In genomic region chr13:31878805-31879477, GRCm38 (mm10) we compare ENCODE assay signal across 17 mouse cellular contexts.
A peak's percentile ranks its signal among the peaks of the same experiment; 100 is the strongest.
DNase-seq lines count a peak whose midpoint lies in the region; ATAC-seq lines count a peak whose summit lies in the region.
"Had no signal": no experiment of that assay in that cellular context is flagged by ENCODE, and none has a peak within 500 bp of the region (broad histone marks: within the 10 kb centered on the region; RNA-seq: fewer than 3 reads in every experiment).

No protein-coding gene starts in this region.

- H3K27ac ChIP-seq in liver, embryonic 11.5 days (ENCODE audit: low read depth, low read length): no peak overlapping the region
- H3K27ac ChIP-seq: forebrain, embryonic 13.5 days; hindbrain, embryonic 12.5 days; limb, embryonic 15.5 days; midbrain, embryonic 10.5 days; neural tube, embryonic 12.5 days had no signal

- no peak overlapping the region for H3K4me3 ChIP-seq in liver, embryonic 11.5 days (ENCODE audit: low read depth, low read length)
- H3K4me3 ChIP-seq: forebrain, embryonic 13.5 days; hindbrain, embryonic 12.5 days; limb, embryonic 15.5 days; midbrain, embryonic 10.5 days; neural tube, embryonic 12.5 days had no signal

- DNase-seq in layer of hippocampus, adult 11-12 months (ENCODE audit: low spot score): peak; percentile 32
- DNase-seq in layer of hippocampus, postnatal 25 days (ENCODE audit: extremely low spot score in 1 of 2, low spot score in 1 of 2): no peak
- DNase-seq in fat pad, adult 2 months (ENCODE audit: extremely low read depth, low read depth, low spot score): peak; percentile 76
- DNase-seq in layer of hippocampus, adult 9-11 months: peak; percentile 31
- DNase-seq in right cerebral cortex, postnatal 10 days (ENCODE audit: low spot score in 2 of 2): peak; percentile 34 to 57
- no peak for DNase-seq in liver, embryonic 11.5 days (ENCODE audit: low spot score)
- DNase-seq in cerebellum, adult 18-20 months: no peak
- DNase-seq: cerebellum, postnatal 10 days; gastrocnemius, postnatal 10 days; lung, adult 18-20 months; lung, postnatal 4 days; thymus, adult 2 months had no signal

- no peak overlapping the region for H3K4me2 ChIP-seq in liver, embryonic 11.5 days
- H3K4me2 ChIP-seq: forebrain, embryonic 13.5 days; hindbrain, embryonic 12.5 days; limb, embryonic 15.5 days; neural tube, embryonic 12.5 days had no signal

- no peaks in the 10 kb centered on the region for H3K27me3 ChIP-seq in liver, embryonic 11.5 days (replicated peaks; ENCODE audit: control insufficient read depth, insufficient read depth, low read length)
- H3K27me3 ChIP-seq: forebrain, embryonic 13.5 days; hindbrain, embryonic 12.5 days; limb, embryonic 15.5 days; neural tube, embryonic 12.5 days had no signal

- H3K36me3 ChIP-seq in liver, embryonic 11.5 days (ENCODE audit: control insufficient read depth, insufficient read depth, low read length): no peaks in the 10 kb centered on the region
- H3K36me3 ChIP-seq: hindbrain, embryonic 12.5 days; limb, embryonic 15.5 days; midbrain, embryonic 10.5 days; neural tube, embryonic 12.5 days had no signal

- H3K9ac ChIP-seq in liver, embryonic 11.5 days (ENCODE audit: low read depth, low read length): no peak overlapping the region
- H3K9ac ChIP-seq: forebrain, embryonic 13.5 days; hindbrain, embryonic 12.5 days; limb, embryonic 15.5 days; neural tube, embryonic 12.5 days had no signal

- no peaks in the 10 kb centered on the region for H3K9me3 ChIP-seq in liver, embryonic 11.5 days (ENCODE audit: control insufficient read depth, low read length)
- H3K9me3 ChIP-seq: forebrain, embryonic 13.5 days; hindbrain, embryonic 12.5 days; limb, embryonic 15.5 days; midbrain, embryonic 10.5 days; neural tube, embryonic 12.5 days had no signal

- WGBS in liver, embryonic 11.5 days: 74% methylated on average over 8 of the region's 8 CpGs

- ATAC-seq in liver, embryonic 11.5 days (replicated peaks; ENCODE audit: low FRiP score): no peak

- no peaks in the 10 kb centered on the region for H3K4me1 ChIP-seq in liver, embryonic 11.5 days (replicated peaks; ENCODE audit: control insufficient read depth, insufficient read depth, low read length)
- H3K4me1 ChIP-seq: forebrain, embryonic 13.5 days; hindbrain, embryonic 12.5 days; neural tube, embryonic 12.5 days had no signal

Comparison
In these comparisons a context has a peak if more than half of its experiments do, and no peak if none do; other contexts are left out.
1. DNase-seq: peak in layer of hippocampus, adult 11-12 months (single experiment), fat pad, adult 2 months (single experiment), layer of hippocampus, adult 9-11 months (single experiment) and right cerebral cortex, postnatal 10 days (2 of 2); none in layer of hippocampus, postnatal 25 days (0 of 2), liver, embryonic 11.5 days (single experiment) and cerebellum, adult 18-20 months (0 of 2).